8 mouse cellular contexts compared by ENCODE assay signal in the genomic region with DNA sequence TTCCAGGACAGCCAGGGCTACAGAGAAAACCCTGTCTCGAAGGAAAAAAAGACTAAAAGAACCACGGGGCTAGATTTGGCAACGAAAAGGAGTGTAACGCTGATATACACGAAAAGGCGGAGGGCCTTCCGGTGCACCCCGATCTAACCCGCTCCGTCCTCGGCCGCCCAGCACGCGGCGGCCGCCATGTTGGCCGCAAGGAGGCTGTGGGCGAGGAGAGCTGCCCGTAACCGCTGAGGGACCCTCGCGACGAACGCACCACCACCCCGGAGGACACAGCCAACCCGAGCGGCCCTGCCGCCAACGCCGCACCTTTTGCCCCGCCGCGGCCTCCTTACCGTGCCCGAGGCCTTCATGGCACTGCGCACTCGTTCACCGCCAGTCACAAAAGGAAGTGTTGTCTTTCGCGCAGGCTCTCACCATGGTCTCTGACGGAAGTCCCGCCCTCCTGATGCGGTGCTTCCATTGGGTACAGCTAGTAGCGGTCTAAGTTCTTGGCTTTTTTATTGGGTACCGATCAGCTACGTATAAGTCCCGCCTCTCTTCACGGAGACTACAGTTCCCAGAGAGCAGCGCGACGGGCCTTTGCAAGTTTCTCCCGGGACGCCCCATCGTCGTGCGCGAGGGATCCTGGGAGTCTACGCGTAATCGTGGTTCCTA. TPM values are rescaled to one million over a fixed set of nuclear protein-coding genes. Genes with fewer than 3 reads are reported as not detected.
A peak's percentile ranks its signal among the peaks of the same experiment; 100 is the strongest.
DNase-seq lines count a peak whose midpoint lies in the region; ATAC-seq and TF ChIP-seq lines count a peak whose summit lies in the region.

A gene (minus strand): TSS at position 392 of the 660 bp plus-strand sequence.

- H3K27ac ChIP-seq in gastrocnemius, adult 2 months: peak within 1 kb of the TSS; percentile 99
- peak within 1 kb of the TSS; percentile 86 for H3K27ac ChIP-seq in hindbrain, postnatal 0 days
- peak within 1 kb of the TSS; percentile 97 for H3K27ac ChIP-seq in left cerebral cortex, adult 2 months

- under 1% methylated on average over 60 of the region's 60 CpGs for WGBS in hindbrain, postnatal 0 days

- TF ChIP-seq CTCF in gastrocnemius, adult 2 months (IDR thresholded peaks at IDR 0.05): peak; percentile 31
- no peak; the same call in 1 of the 2 replicates for TF ChIP-seq CTCF in hindbrain, postnatal 0 days (IDR thresholded peaks at IDR 0.05; ENCODE audit: low read depth)
- peak; percentile 27 for TF ChIP-seq CTCF in left cerebral cortex, adult 2 months (IDR thresholded peaks at IDR 0.05)

- peaks cover 5% of the 10 kb centered on the region; the same call in 1 of the 2 replicates for H3K4me1 ChIP-seq in hindbrain, postnatal 0 days (ENCODE audit: insufficient read depth, low read length)

- ATAC-seq in common myeloid progenitor, adult 5-6 weeks (replicated peaks; ENCODE audit: low read depth, poor library complexity, severe bottlenecking): peak; percentile 84
- peak; percentile 99 for ATAC-seq in hindbrain, postnatal 0 days
- peak; percentile 91 for ATAC-seq in megakaryocyte, adult 5-6 weeks (ENCODE audit: poor library complexity, severe bottlenecking)

- H3K9ac ChIP-seq in hindbrain, postnatal 0 days (replicated peaks; ENCODE audit: low read length): peak within 1 kb of the TSS; percentile 88

- peaks cover 12% of the 10 kb centered on the region for H3K27me3 ChIP-seq in hindbrain, postnatal 0 days (ENCODE audit: insufficient read depth, low read length)

- intact Hi-C loops in gastrocnemius, adult 2 months (cut with DNase I): no loop called here
- intact Hi-C loops in left cerebral cortex, adult 2 months (cut with DNase I): loop anchor here (1.0 to 10.0 kb wide), 4 partner anchors 24 to 568 kb away; a partner anchor contains a TSS

- no peaks in the 10 kb centered on the region for H3K9me3 ChIP-seq in hindbrain, postnatal 0 days (ENCODE audit: low read length)

- H3K4me2 ChIP-seq in hindbrain, postnatal 0 days (ENCODE audit: low read depth, low read length): peak within 1 kb of the TSS; percentile 97

- H3K4me3 ChIP-seq in gastrocnemius, adult 2 months: peak within 1 kb of the TSS; percentile 90
- peak within 1 kb of the TSS; percentile 86 for H3K4me3 ChIP-seq in hindbrain, postnatal 0 days (ENCODE audit: low read length)
- H3K4me3 ChIP-seq in left cerebral cortex, adult 2 months: peak within 1 kb of the TSS; percentile 97

- DNase-seq in ZHBTc4 (ENCODE audit: low read depth, low spot score): peak; percentile 99
- DNase-seq in gastrocnemius, adult 2 months: peak; percentile 95
- peak; percentile 99 for DNase-seq in hindbrain, postnatal 0 days (ENCODE audit: low spot score)
- DNase-seq in left cerebral cortex, adult 2 months (ENCODE audit: extremely low spot score in 1 of 2, low spot score in 2 of 2): peak; percentile 91 to 95
- peak; percentile 97 to 98 for DNase-seq in right cerebral cortex, adult 2 months (ENCODE audit: low spot score in 2 of 2)
- peak; percentile 95 for DNase-seq in urinary bladder, postnatal 14 days (ENCODE audit: low spot score)

- peaks cover 18% of the 10 kb centered on the region for H3K36me3 ChIP-seq in hindbrain, postnatal 0 days (ENCODE audit: insufficient read depth, low read length)

RNA-seq across cellular contexts. Expression of the gene that starts here (rescaled TPM):
- 2,479 and 2,482 TPM in 2 replicates for total RNA-seq in common myeloid progenitor, adult 5-6 weeks (2017)
- 1,000 to 10,000 TPM in 1 of 2 experiments, 100 to 1,000 TPM in 1; 932 to 1,039 TPM for total RNA-seq in gastrocnemius, adult 2 months (2021)
- total RNA-seq in hindbrain, postnatal 0 days (2014; rRNA removed): 1,411 and 1,940 TPM in 2 replicates
- 2,686 and 2,710 TPM in 2 replicates for polyA plus RNA-seq in hindbrain, postnatal 0 days (2015; fragmentation: Nextera tagmentation; extraction: Ambion mirVana)
- total RNA-seq in left cerebral cortex, adult 2 months (2021): 100 to 1,000 TPM; 588 to 633 TPM
- total RNA-seq in megakaryocyte, adult 5-6 weeks (2015): 5,087 and 5,550 TPM in 2 replicates
- 1,590 and 1,750 TPM in 2 replicates for total RNA-seq in megakaryocyte, adult 5-6 weeks (2017)

Comparison
In these comparisons a context has a peak if more than half of its experiments do, and no peak if none do; other contexts are left out.
1. Peak in every context shown above with its lines: DNase-seq, ATAC-seq, H3K4me3 ChIP-seq and H3K27ac ChIP-seq.